Comparison of ENCODE assay signal across 15 mouse cellular contexts in genomic region chr1:42711456-42712310, GRCm38 (mm10). TPM values are rescaled to one million over a fixed set of nuclear protein-coding genes. Genes with fewer than 3 reads are reported as not detected.
DNase-seq lines count a peak whose midpoint lies in the region; ATAC-seq lines count a peak whose summit lies in the region.
"Had no signal": no experiment of that assay in that cellular context is flagged by ENCODE, and none has a peak within 500 bp of the region (broad histone marks: within the 10 kb centered on the region; RNA-seq: fewer than 3 reads in every experiment).

No protein-coding gene starts in this region.

- no peaks in the 10 kb centered on the region for H3K36me3 ChIP-seq in kidney, embryonic 15.5 days
- no peaks in the 10 kb centered on the region for H3K36me3 ChIP-seq in forebrain, embryonic 13.5 days (ENCODE audit: poor library complexity, severe bottlenecking)
- H3K36me3 ChIP-seq in limb, embryonic 10.5 days: no peaks in the 10 kb centered on the region
- H3K36me3 ChIP-seq in neural tube, embryonic 14.5 days (ENCODE audit: control insufficient read depth, insufficient read depth, low read length): no peaks in the 10 kb centered on the region
- H3K36me3 ChIP-seq: limb, embryonic 12.5 days had no signal

- no peak for DNase-seq in kidney, adult 11 months
- DNase-seq in limb, embryonic 10.5 days (ENCODE audit: low spot score): peak; percentile 39
- no peak for DNase-seq in yolk sac, embryonic 10.5 days (ENCODE audit: low spot score)
- no peak for DNase-seq in adipocyte (ENCODE audit: low spot score)
- no peak for DNase-seq in layer of hippocampus, postnatal 36 days
- DNase-seq: cerebellum, adult 9-10 months; right cerebral cortex, postnatal 4 days had no signal

- peaks cover 25% of the 10 kb centered on the region for H3K4me1 ChIP-seq in kidney, embryonic 15.5 days
- peaks cover 59% of the 10 kb centered on the region for H3K4me1 ChIP-seq in forebrain, embryonic 13.5 days
- H3K4me1 ChIP-seq in limb, embryonic 10.5 days: peaks cover 13% of the 10 kb centered on the region
- peaks cover 15% of the 10 kb centered on the region; the same call in 1 of the 2 replicates for H3K4me1 ChIP-seq in neural tube, embryonic 14.5 days (ENCODE audit: control insufficient read depth, insufficient read depth, low read length)

- H3K27me3 ChIP-seq in kidney, embryonic 15.5 days: peaks cover 98% of the 10 kb centered on the region
- H3K27me3 ChIP-seq in forebrain, embryonic 13.5 days: 0 out of 2 replicates have a peak, but pooled peaks cover 12% of the 10 kb centered on the region
- peaks cover 100% of the 10 kb centered on the region for H3K27me3 ChIP-seq in limb, embryonic 10.5 days (ENCODE audit: low read depth, poor library complexity, severe bottlenecking)
- H3K27me3 ChIP-seq in neural tube, embryonic 14.5 days (ENCODE audit: control insufficient read depth, insufficient read depth, low read length): no peaks in the 10 kb centered on the region
- H3K27me3 ChIP-seq: Patski had no signal

- no peaks in the 10 kb centered on the region for H3K9me3 ChIP-seq in kidney, embryonic 15.5 days (replicated peaks)
- no peaks in the 10 kb centered on the region for H3K9me3 ChIP-seq in forebrain, embryonic 13.5 days (replicated peaks)
- no peaks in the 10 kb centered on the region for H3K9me3 ChIP-seq in limb, embryonic 10.5 days (replicated peaks)
- no peaks in the 10 kb centered on the region for H3K9me3 ChIP-seq in neural tube, embryonic 14.5 days (ENCODE audit: control insufficient read depth, low read length)
- H3K9me3 ChIP-seq: limb, embryonic 12.5 days had no signal

- peak overlapping the region; percentile 61 for H3K4me2 ChIP-seq in kidney, embryonic 15.5 days
- H3K4me2 ChIP-seq in forebrain, embryonic 13.5 days: peak overlapping the region; percentile 86
- peak overlapping the region; percentile 65; the same call in 1 of the 2 replicates for H3K4me2 ChIP-seq in neural tube, embryonic 14.5 days (ENCODE audit: low read depth, low read length)
- H3K4me2 ChIP-seq: limb, embryonic 12.5 days had no signal

- peak overlapping the region; percentile 68 for H3K27ac ChIP-seq in kidney, embryonic 15.5 days
- H3K27ac ChIP-seq in forebrain, embryonic 13.5 days: peak overlapping the region; percentile 95
- no peak overlapping the region for H3K27ac ChIP-seq in limb, embryonic 10.5 days
- no peak overlapping the region; the same call in 1 of the 2 replicates for H3K27ac ChIP-seq in neural tube, embryonic 14.5 days (ENCODE audit: low read depth, low read length)
- H3K27ac ChIP-seq: limb, embryonic 12.5 days had no signal

- H3K9ac ChIP-seq in kidney, embryonic 15.5 days: peak overlapping the region; percentile 21; the same call in 1 of the 2 replicates
- H3K9ac ChIP-seq in forebrain, embryonic 13.5 days: peak overlapping the region; percentile 96
- no peak overlapping the region for H3K9ac ChIP-seq in neural tube, embryonic 14.5 days (replicated peaks; ENCODE audit: low read depth, low read length)
- H3K9ac ChIP-seq: limb, embryonic 12.5 days had no signal

- 5% methylated on average over 8 of the region's 8 CpGs for WGBS in kidney, embryonic 15.5 days
- 10% methylated on average over 8 of the region's 8 CpGs for WGBS in forebrain, embryonic 13.5 days
- 8% methylated on average over 8 of the region's 8 CpGs for WGBS in limb, embryonic 10.5 days
- 13% methylated on average over 8 of the region's 8 CpGs for WGBS in neural tube, embryonic 14.5 days

- ATAC-seq in kidney, embryonic 15.5 days (replicated peaks; ENCODE audit: low FRiP score): no peak
- peak; percentile 6; the same call in 1 of the 2 replicates for ATAC-seq in forebrain, embryonic 13.5 days
- no peak for ATAC-seq in neural tube, embryonic 14.5 days (ENCODE audit: low read depth)
- ATAC-seq: CD4-positive, CD25-positive, alpha-beta regulatory T cell, adult 4 months; intestine, embryonic 16.5 days; lung, postnatal 0 days; Patski had no signal

- H3K4me3 ChIP-seq in kidney, embryonic 15.5 days (replicated peaks): peak overlapping the region; percentile 50
- H3K4me3 ChIP-seq in forebrain, embryonic 13.5 days: peak overlapping the region; percentile 64
- no peak overlapping the region for H3K4me3 ChIP-seq in limb, embryonic 10.5 days
- H3K4me3 ChIP-seq in neural tube, embryonic 14.5 days (ENCODE audit: low read depth, low read length): peak overlapping the region; percentile 39; the same call in 1 of the 2 replicates
- H3K4me3 ChIP-seq: limb, embryonic 12.5 days had no signal

RNA-seq across cellular contexts. Expression of gene Pou3f3, which starts 16.1 kb away (rescaled TPM):
- polyA plus RNA-seq in kidney, embryonic 15.5 days (2015; fragmentation: Nextera tagmentation; extraction: Ambion mirVana): 8.9 and 9.2 TPM in 2 replicates
- polyA plus RNA-seq in forebrain, embryonic 13.5 days (2015; fragmentation: Nextera tagmentation; extraction: Ambion mirVana): 37.1 and 44.2 TPM in 2 replicates
- polyA plus RNA-seq in limb, embryonic 10.5 days (2016; fragmentation: Nextera tagmentation; extraction: Ambion mirVana): 0.11 TPM in 1 of 2 replicates, not detected in the other
- polyA plus RNA-seq in neural tube, embryonic 14.5 days (2014; fragmentation: Nextera tagmentation; extraction: Ambion mirVana): 10.4 and 11.0 TPM in 2 replicates
- 10 to 100 TPM; 67.8 to 68.4 TPM for total RNA-seq in layer of hippocampus, postnatal 36 days (2021)

Comparison
In these comparisons a context has a peak if more than half of its experiments do, and no peak if none do; other contexts are left out.
1. H3K27ac ChIP-seq: peak in kidney, embryonic 15.5 days (single experiment) and forebrain, embryonic 13.5 days (single experiment); none in limb, embryonic 10.5 days (single experiment) and neural tube, embryonic 14.5 days (single experiment).
2. Peak in every context shown above with its lines, with median percentiles within 50 percentile points of each other: H3K4me2 ChIP-seq.